Mouse (Mus musculus) CD4-positive, CD25-positive, alpha-beta regulatory T cell, adult 4 months (primary cell): ENCODE results near the gene Thnsl1. TPM values are rescaled to one million over a fixed set of nuclear protein-coding genes. Genes with fewer than 3 reads are reported as not detected.
"Not testable (repeated sequence)": the region's sequence is repeated elsewhere in the genome, so short reads cannot be mapped to it uniquely, and the experiment has no call there.

Experiments
- ATAC-seq: one replicate; pipeline ENCODE4 v1.8.0; 2017
- polyA plus RNA-seq, 2 experiments: library from polyadenylated mRNA; unstranded; fragments of 100-300 nt; shearing (Covaris generic); gene quantifications; one replicate each; pipeline ENCODE4 v1.2.1; 2017

Thnsl1 gene
- polyA plus RNA-seq, 2 experiments from 2014 or later, result 2.5 to 4.9 TPM

DNA sequence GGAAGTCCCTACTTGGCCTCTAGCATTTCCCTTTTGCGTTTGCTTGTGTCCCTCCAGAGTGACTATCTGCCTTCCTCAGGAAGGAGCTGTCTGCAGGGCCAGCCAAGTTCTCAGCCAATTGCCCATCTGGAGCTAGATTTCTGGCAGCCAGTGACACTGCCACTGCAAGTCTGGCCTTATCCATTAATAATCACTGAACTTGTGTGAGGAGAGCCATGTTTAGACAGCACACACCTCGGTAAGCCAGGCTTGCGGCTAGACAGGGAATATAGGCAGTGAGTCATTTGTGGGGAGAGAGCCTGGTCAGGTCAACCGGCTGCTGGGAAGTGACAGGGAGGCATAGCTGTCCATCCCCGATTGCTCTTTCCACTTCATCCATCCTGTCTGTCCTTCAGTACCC, 31.3 kb downstream of the Thnsl1 start:
- ATAC-seq, result no peak

GRCm38 (mm10) chr2:21244104-21244503, 38.6 kb downstream of the Thnsl1 start:
- not testable (repeated sequence) for ATAC-seq

GRCm38 (mm10) chr2:21244986-21245385, 39.5 kb downstream of the Thnsl1 start:
- ATAC-seq, result no peak

DNA sequence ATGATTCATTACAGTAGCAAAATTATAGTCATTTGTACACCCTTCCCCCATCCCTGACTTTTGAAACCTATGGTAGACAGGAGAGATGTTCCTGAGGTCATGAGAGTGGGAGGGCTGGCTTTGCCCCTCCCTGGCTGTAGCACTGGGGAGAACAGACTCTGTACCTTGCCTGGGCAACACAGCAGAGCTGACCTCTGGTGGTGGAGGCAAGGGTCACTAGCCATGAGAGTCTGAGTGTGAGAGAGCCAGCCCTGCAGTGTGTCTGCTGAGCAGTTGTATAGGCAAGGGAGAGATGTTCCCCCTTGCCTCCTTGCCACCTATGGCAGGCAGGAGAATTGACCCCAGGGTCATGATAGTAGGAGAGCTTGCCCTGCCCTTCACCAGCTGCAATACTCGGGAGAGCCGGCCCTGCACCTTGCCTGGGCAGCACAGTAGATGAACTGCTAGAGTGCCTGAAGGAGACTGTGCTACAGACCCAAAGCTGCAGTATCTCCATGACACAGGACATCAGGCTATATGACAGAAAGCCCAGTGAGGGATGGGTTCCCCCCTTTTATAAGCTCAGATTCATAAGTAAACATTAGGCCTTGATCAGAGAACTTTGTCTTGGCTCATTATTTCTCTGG, 40.1 kb downstream of the Thnsl1 start:
- ATAC-seq, result no peak

GRCm38 (mm10) chr2:21253644-21254043, 48.1 kb downstream of the Thnsl1 start:
- no peak for ATAC-seq

DNA sequence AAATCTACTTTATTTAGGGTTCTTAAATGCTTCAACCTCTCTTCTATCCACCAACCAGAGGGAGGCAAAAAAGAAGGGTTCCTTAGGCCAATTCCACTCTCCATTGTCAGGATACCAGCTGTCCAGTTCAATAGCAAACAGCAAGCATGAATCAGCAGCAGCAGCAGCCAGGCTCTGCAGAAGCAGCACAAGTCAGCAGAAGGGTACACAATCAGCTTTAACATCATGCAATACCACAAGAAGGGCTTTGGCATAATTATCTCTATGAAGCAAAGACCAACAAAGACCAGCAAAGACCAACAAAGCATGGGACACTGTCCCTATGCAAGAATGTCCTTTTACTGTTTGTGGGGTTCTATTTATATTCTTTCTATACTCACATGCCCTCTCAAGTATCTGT, 48.8 kb downstream of the Thnsl1 start:
- ATAC-seq, result no peak

GRCm38 (mm10) chr2:21258281-21258680, 52.8 kb downstream of the Thnsl1 start:
- no peak for ATAC-seq

GRCm38 (mm10) chr2:21259081-21259480, 53.6 kb downstream of the Thnsl1 start:
- ATAC-seq, result no peak

- ATAC-seq, result no peak
Measured at GRCm38 (mm10) chr2:21260060-21260459, 54.5 kb downstream of the Thnsl1 start.

GRCm38 (mm10) chr2:21261370-21262006, 56.0 kb downstream of the Thnsl1 start:
- peak; percentile 81 for ATAC-seq

GRCm38 (mm10) chr2:21264031-21264430, 58.5 kb downstream of the Thnsl1 start:
- no peak for ATAC-seq

Other genes with a start within 250 kb of the Thnsl1 start
- gene Arhgap21, start 236.8 kb upstream of the Thnsl1 start, polyA plus RNA-seq, result 1 to 10 TPM; 1.3 to 1.7 TPM
- gene Enkur, start 359 bp upstream of the Thnsl1 start, polyA plus RNA-seq, result under 1 TPM in 1 of 2 experiments, not detected in 1; 0.63 TPM
- gene Gpr158, start 161.8 kb downstream of the Thnsl1 start, polyA plus RNA-seq, result not detected